Mouse (Mus musculus) heart, embryonic 11.5 days (tissue): ENCODE data around the gene Gemin4. TPM values are rescaled to one million over a fixed set of nuclear protein-coding genes. Genes with fewer than 3 reads are reported as not detected.

Source experiments
- ATAC-seq: fragments of 200-750 bp; cut with Nextera tagmentation; replicated peaks from 2 replicates; pipeline ENCODE4 v1.8.0; 2017; ENCODE audit warnings: moderate library complexity; ENCODE audit not compliant: insufficient number of reproducible peaks, low FRiP score, low TSS enrichment
- H3K27ac ChIP-seq: fragments of 300-500 bp; sonication (generic); 2 replicates; pipeline ENCODE4 v1.5.1; 2014; ENCODE audit warnings: mild to moderate bottlenecking, low read depth, low read length
- H3K27me3 ChIP-seq: fragments of 300-500 bp; sonication (generic); 2 replicates; pipeline ENCODE4 v1.6.1; 2014; ENCODE audit warnings: mild to moderate bottlenecking, low read length, mixed read lengths; ENCODE audit not compliant: control insufficient read depth, insufficient read depth
- H3K36me3 ChIP-seq: fragments of 300-500 bp; sonication (generic); 2 replicates; pipeline ENCODE4 v1.6.1; 2014; ENCODE audit warnings: mild to moderate bottlenecking, low read length, moderate library complexity, mixed read lengths; ENCODE audit not compliant: control insufficient read depth, insufficient read depth
- H3K4me1 ChIP-seq: fragments of 300-500 bp; sonication (generic); 2 replicates; pipeline ENCODE4 v1.6.1; 2014; ENCODE audit warnings: low read length; ENCODE audit not compliant: control insufficient read depth, insufficient read depth
- H3K4me2 ChIP-seq: fragments of 300-500 bp; sonication (generic); 2 replicates; pipeline ENCODE4 v1.6.1; 2014; ENCODE audit warnings: mild to moderate bottlenecking, moderate library complexity
- H3K4me3 ChIP-seq: fragments of 300-500 bp; sonication (generic); 2 replicates; pipeline ENCODE4 v1.5.1; 2014; ENCODE audit warnings: low read depth, low read length
- H3K9ac ChIP-seq: fragments of 300-500 bp; sonication (generic); 2 replicates; pipeline ENCODE4 v1.6.1; 2014; ENCODE audit warnings: mild to moderate bottlenecking, low read depth, low read length, moderate library complexity
- H3K9me3 ChIP-seq: fragments of 300-500 bp; sonication (generic); replicated peaks from 2 replicates; pipeline ENCODE4 v1.6.1; 2016; ENCODE audit warnings: low read length; ENCODE audit not compliant: control insufficient read depth
- WGBS: fragments of 180-500 bp; shearing (Covaris S2); extraction: QIAGEN DNeasy Blood & Tissue Kit; methylation state at CpG from one replicate; pipeline ENCODE4 v1.1.7; 2014; ENCODE audit not compliant: insufficient replicate concordance; 5-methylcytosine and 5-hydroxymethylcytosine counted together
- polyA plus RNA-seq: library from polyadenylated mRNA; unstranded; fragments of >200 nt; fragmentation: Nextera tagmentation; extraction: Ambion mirVana; gene quantifications from 2 replicates; pipeline ENCODE4 v1.2.1, GENCODE M21; 2014

Gene Gemin4
- polyA plus RNA-seq, 1 experiment from 2014 or later, result 25.8 TPM

DNA sequence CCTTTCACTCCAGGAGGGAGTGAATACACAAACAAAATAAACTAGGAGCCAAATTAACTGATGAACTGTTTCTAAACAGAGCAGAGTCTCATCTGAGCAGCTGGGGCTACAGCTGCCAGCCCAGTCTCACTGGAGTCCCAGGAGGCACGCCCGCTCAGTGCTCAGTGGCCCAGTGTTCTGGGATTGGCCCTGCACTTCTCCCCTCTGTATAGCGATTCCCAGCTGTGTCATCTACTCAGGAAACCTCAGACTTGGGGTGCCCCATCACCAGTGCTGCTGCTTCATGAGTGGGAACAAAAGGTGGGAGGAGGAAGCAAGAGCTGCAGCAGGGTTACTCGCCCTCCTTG, 36.4 kb upstream of the Gemin4 start:
- WGBS, result 71% methylated on average over 4 of the region's 4 CpGs
- Histone ChIP-seq H3K4me2 (no peak overlapping the region), H3K9ac (no peak overlapping the region), H3K4me3 (no peak overlapping the region), H3K4me1 (no peaks in the 10 kb centered on the region), H3K27ac (no peak overlapping the region), H3K36me3 (peaks cover 11% of the 10 kb centered on the region), H3K9me3 (no peaks in the 10 kb centered on the region), H3K27me3 (no peaks in the 10 kb centered on the region)
- ATAC-seq, result no peak

DNA sequence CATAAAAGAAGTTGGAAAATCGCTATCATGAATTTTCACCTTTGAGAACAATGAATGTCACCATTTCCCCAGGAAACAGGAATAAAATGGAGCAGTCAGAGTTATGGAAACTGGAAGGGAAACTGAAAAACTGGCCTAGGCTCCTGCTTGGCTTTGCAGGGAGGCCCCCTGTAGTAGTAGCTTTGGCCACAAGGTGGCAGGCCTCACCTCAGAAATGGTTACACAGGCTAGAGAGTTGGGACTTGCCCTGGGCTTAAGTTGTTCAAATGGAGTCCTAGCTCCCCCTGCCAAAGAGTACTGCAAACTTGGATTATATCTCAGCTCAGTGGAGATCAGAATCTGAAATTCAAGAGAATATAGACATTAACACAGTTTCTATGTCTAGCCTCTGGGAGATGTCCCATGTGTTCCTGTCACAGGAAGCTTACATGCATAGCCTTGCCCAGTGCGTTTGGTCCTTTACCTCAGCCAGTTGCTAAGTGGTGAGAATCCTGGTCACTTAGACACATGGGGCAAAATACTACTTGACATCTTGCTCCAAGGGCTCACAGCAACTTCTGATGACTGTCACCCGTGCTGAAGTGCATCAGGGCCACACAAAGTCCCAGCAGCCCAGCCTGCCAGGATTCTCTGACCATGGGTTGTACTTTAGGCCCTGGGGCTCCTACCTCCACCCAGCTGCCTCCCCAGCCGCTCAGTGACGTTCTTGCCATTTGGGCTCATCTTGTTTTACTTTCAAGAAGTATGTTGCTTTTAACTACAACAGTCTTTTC, 35.9 kb upstream of the Gemin4 start:
- no peak overlapping the region for H3K9ac ChIP-seq

DNA sequence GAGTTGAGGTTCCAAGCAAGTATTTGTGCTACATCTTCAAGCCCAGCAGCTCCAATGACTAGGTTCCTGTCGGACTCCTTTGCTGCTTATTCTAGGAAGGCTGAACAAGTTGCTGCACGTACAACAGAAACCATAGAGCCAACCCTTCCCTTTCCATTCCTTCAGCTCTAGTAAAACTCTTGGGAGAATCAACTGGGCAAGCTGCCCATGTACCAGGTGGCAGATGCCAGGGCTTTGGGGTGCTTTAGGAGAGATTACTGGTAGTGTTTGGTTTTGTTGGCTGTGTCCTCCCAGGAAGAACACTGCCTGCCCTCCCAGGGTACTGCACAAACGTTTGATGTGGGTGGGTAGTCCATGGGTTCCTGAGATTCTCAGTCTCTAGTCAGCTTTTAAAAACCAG, 34.6 kb upstream of the Gemin4 start:
- Histone ChIP-seq H3K9ac (no peak overlapping the region), H3K27me3 (no peaks in the 10 kb centered on the region), H3K27ac (no peak overlapping the region), H3K9me3 (no peaks in the 10 kb centered on the region), H3K36me3 (peaks cover 14% of the 10 kb centered on the region), H3K4me3 (no peak overlapping the region), H3K4me2 (no peak overlapping the region), H3K4me1 (no peaks in the 10 kb centered on the region)
- no peak for ATAC-seq
- WGBS, result 53% methylated on average over 3 of the region's 3 CpGs

More for the DNA sequence above, 35.9 kb upstream of the Gemin4 start:
- no peak for ATAC-seq
- H3K27me3 ChIP-seq, result no peaks in the 10 kb centered on the region
- H3K9me3 ChIP-seq, result no peaks in the 10 kb centered on the region
- H3K4me1 ChIP-seq, result no peaks in the 10 kb centered on the region
- peaks cover 14% of the 10 kb centered on the region for H3K36me3 ChIP-seq
- 43% methylated on average over 5 of the region's 5 CpGs for WGBS
- H3K4me3 ChIP-seq, result no peak overlapping the region
- no peak overlapping the region for H3K4me2 ChIP-seq
- H3K27ac ChIP-seq, result no peak overlapping the region

- Histone ChIP-seq H3K4me1 (peaks cover 9% of the 10 kb centered on the region), H3K27me3 (no peaks in the 10 kb centered on the region), H3K4me2 (no peak overlapping the region), H3K4me3 (no peak overlapping the region), H3K27ac (no peak overlapping the region), H3K9me3 (no peaks in the 10 kb centered on the region), H3K9ac (no peak overlapping the region), H3K36me3 (peaks cover 14% of the 10 kb centered on the region)
- 58% methylated on average over 2 of the region's 2 CpGs for WGBS
- no peak for ATAC-seq
Measured at GRCm38 (mm10) chr11:76247239-76247638, 29.8 kb upstream of the Gemin4 start.

DNA sequence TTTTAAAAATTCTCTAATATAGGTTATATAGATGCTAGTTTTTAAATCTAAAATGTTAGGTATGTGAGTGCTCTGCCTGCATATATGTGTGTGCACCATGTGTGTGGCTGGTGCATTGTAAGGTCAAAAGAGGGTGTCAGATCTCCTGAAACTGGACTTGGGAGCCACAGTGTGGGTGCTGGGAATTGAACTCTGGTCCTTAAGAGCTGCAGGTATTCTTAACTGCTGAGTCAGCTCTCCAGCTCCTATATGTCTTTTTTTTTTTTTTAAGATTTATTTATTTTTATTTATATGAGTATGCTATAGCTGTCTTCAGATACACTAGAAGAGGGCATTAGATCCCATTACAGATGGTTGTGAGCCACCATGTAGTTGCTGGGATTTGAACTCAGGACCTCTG, 29.0 kb upstream of the Gemin4 start:
- Histone ChIP-seq H3K36me3 (peaks cover 14% of the 10 kb centered on the region), H3K9me3 (no peaks in the 10 kb centered on the region), H3K27me3 (no peaks in the 10 kb centered on the region), H3K27ac (no peak overlapping the region), H3K4me3 (no peak overlapping the region), H3K9ac (no peak overlapping the region), H3K4me1 (peaks cover 9% of the 10 kb centered on the region), H3K4me2 (no peak overlapping the region)
- no peak for ATAC-seq

- Histone ChIP-seq H3K4me3 (peak overlapping the region; percentile 68), H3K9ac (peak overlapping the region; percentile 84), H3K27ac (peak overlapping the region; percentile 63), H3K4me2 (peak overlapping the region; percentile 94), H3K27me3 (no peaks in the 10 kb centered on the region), H3K9me3 (no peaks in the 10 kb centered on the region), H3K4me1 (peaks cover 9% of the 10 kb centered on the region), H3K36me3 (peaks cover 6% of the 10 kb centered on the region)
- ATAC-seq, result no peak
- WGBS, result 3% methylated on average over 34 of the region's 34 CpGs
Measured at GRCm38 (mm10) chr11:76243811-76244546, 26.5 kb upstream of the Gemin4 start.

DNA sequence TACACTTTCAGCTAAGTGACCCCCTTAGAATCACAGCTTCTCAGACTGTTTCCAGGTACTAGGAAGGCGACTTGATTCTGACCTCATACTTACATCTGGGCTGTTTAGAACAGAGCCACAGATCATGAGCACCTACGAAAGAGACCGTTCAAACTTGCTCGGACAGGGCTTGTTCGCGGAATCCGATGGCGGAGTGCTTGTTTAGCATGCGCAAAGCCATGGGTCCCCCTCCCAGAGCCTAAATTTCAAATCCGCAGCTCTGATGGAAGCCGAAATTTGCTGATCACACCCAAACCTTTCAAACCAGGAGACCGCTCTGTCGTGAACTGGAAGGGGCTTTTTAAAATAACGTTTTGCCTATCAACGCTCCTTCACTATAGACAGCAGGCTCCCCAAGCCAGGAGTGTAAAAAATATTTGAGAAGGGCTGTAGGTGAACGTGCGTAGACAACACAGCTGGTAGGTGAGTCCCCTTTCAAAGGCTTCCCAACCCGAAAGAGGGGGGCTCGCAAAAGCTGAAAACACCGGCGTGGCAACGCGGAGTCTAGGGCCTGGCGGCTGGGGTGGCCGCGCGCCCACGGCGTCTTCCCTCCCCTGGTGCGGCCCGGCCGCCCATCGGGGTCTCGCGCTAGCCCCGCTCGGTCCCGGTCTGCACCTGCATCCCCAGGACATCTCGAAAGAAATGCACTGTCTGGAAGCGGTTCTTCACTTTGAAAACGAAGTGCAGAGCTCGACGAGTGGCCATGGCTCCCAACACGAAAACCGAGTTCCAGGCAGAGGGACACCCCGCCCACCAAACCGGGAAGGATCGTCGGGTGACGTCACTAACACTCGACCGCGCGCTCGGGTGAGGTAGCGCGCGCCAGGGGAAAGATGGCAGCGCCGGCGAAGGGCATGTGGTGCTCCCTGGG, 25.7 kb upstream of the Gemin4 start, which contains the start of the genes Mrm3 and Glod4:
Gene Mrm3, plus strand, starts transcription at position 815 of the 910 bp plus-strand sequence.
Gene Glod4, minus strand, starts transcription at position 825 of the 910 bp plus-strand sequence.
- Histone ChIP-seq H3K9me3 (no peaks in the 10 kb centered on the region), H3K4me3 (peak within 1 kb of the TSS; percentile 68), H3K27ac (peak within 1 kb of the TSS; percentile 63), H3K4me1 (peaks cover 9% of the 10 kb centered on the region), H3K27me3 (no peaks in the 10 kb centered on the region), H3K9ac (peak within 1 kb of the TSS; percentile 84), H3K36me3 (peaks cover 2% of the 10 kb centered on the region; the same call in 1 of the 2 replicates), H3K4me2 (peak within 1 kb of the TSS; percentile 94)
- ATAC-seq, result peak; percentile 76
- under 1% methylated on average over 61 of the region's 61 CpGs for WGBS

DNA sequence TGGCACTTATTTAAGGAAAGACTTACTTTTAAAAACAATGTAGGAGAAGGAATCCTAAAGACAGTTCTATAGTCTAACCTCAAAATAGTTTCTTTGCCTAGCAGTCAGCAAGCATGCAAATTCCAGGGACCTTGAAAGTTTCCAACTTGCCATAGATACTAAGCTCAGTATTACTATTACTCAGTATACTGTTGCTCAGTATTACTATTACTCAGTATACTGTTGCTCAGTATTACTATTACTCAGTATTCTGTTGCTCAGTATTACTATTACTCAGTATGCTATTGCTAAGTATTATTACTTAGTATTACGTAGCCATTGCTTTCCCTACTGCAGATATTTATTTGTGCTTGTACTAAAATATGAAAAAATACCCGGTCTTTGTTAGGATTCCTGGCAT, 22.3 kb upstream of the Gemin4 start:
- peaks cover 4% of the 10 kb centered on the region; the same call in 1 of the 2 replicates for H3K36me3 ChIP-seq
- no peak overlapping the region for H3K27ac ChIP-seq
- H3K4me3 ChIP-seq, result no peak overlapping the region
- H3K4me1 ChIP-seq, result peaks cover 9% of the 10 kb centered on the region
- no peak overlapping the region for H3K4me2 ChIP-seq
- H3K9ac ChIP-seq, result no peak overlapping the region
- no peaks in the 10 kb centered on the region for H3K27me3 ChIP-seq
- H3K9me3 ChIP-seq, result no peaks in the 10 kb centered on the region
- 92% methylated on average over 2 of the region's 2 CpGs for WGBS
- no peak for ATAC-seq
